Mouse (Mus musculus) liver, embryonic 11.5 days (tissue): ENCODE results near the gene Mov10. TPM values are rescaled to one million over a fixed set of nuclear protein-coding genes. Genes with fewer than 3 reads are reported as not detected.
A peak's percentile ranks its signal among the peaks of the same experiment; 100 is the strongest.

Experiments used
- ATAC-seq: fragments of 200-750 bp; cut with Nextera tagmentation; replicated peaks from 2 replicates; pipeline ENCODE4 v1.8.0; 2017; ENCODE audit warnings: moderate number of reproducible peaks, mild to moderate bottlenecking, moderate TSS enrichment, moderate library complexity; ENCODE audit not compliant: low FRiP score
- DNase-seq: peaks from one replicate; pipeline ENCODE4 v3.0.0-alpha.2; 2017; ENCODE audit warnings: low spot score
- H3K27ac ChIP-seq: fragments of 300-500 bp; sonication (generic); 2 replicates; pipeline ENCODE4 v1.5.1; 2014; ENCODE audit warnings: mild to moderate bottlenecking, low read depth, low read length, control low read depth
- H3K27me3 ChIP-seq: fragments of 300-500 bp; sonication (generic); replicated peaks from 2 replicates; pipeline ENCODE4 v1.6.1; 2014; ENCODE audit warnings: low read length, mixed read lengths; ENCODE audit not compliant: control insufficient read depth, insufficient read depth
- H3K36me3 ChIP-seq: fragments of 300-500 bp; sonication (generic); 2 replicates; pipeline ENCODE4 v1.6.1; 2014; ENCODE audit warnings: mild to moderate bottlenecking, low read length, moderate library complexity, mixed read lengths; ENCODE audit not compliant: control insufficient read depth, insufficient read depth
- H3K4me1 ChIP-seq: fragments of 300-500 bp; sonication (generic); replicated peaks from 2 replicates; pipeline ENCODE4 v1.6.1; 2014; ENCODE audit warnings: low read length, mixed read lengths; ENCODE audit not compliant: control insufficient read depth, insufficient read depth
- H3K4me2 ChIP-seq: fragments of 300-500 bp; sonication (generic); 2 replicates; pipeline ENCODE4 v1.6.1; 2014; ENCODE audit warnings: mild to moderate bottlenecking, control low read depth, moderate library complexity
- H3K4me3 ChIP-seq: fragments of 300-500 bp; sonication (generic); 2 replicates; pipeline ENCODE4 v1.5.1; 2014; ENCODE audit warnings: low read depth, low read length, control low read depth
- H3K9ac ChIP-seq: fragments of 300-500 bp; sonication (generic); 2 replicates; pipeline ENCODE4 v1.6.1; 2014; ENCODE audit warnings: low read depth, low read length, control low read depth
- H3K9me3 ChIP-seq: fragments of 300-500 bp; sonication (generic); 2 replicates; pipeline ENCODE4 v1.6.1; 2016; ENCODE audit warnings: low read length, inconsistent platforms, mixed read lengths; ENCODE audit not compliant: control insufficient read depth
- WGBS: fragments of 180-500 bp; shearing (Covaris S2); extraction: QIAGEN DNeasy Blood & Tissue Kit; methylation state at CpG from one replicate; pipeline ENCODE4 v1.1.7; 2014; 5-methylcytosine and 5-hydroxymethylcytosine counted together
- polyA plus RNA-seq: library from polyadenylated mRNA; unstranded; fragments of >200 nt; fragmentation: Nextera tagmentation; extraction: Ambion mirVana; gene quantifications from 2 replicates; pipeline ENCODE4 v1.2.1, GENCODE M21; 2014

Gene Mov10
- polyA plus RNA-seq, 1 experiment from 2014 or later = 36.0 TPM

GRCm38 (mm10) chr3:104796430-104797082 lies 21.8 kb downstream of the Mov10 start:
- Histone ChIP-seq H3K9ac (no peak overlapping the region), H3K27ac (no peak overlapping the region), H3K27me3 (no peaks in the 10 kb centered on the region), H3K4me1 (peaks cover 29% of the 10 kb centered on the region), H3K36me3 (peaks cover 26% of the 10 kb centered on the region), H3K4me3 (no peak overlapping the region), H3K9me3 (no peaks in the 10 kb centered on the region), H3K4me2 (no peak overlapping the region)
- peak; percentile 44 for ATAC-seq
- DNase-seq = no peak
- WGBS = 74% methylated on average over 15 of the region's 15 CpGs

GRCm38 (mm10) chr3:104795661-104796340 lies 22.6 kb downstream of the Mov10 start:
- no peak for ATAC-seq
- Histone ChIP-seq H3K9ac (no peak overlapping the region), H3K27ac (no peak overlapping the region; the same call in 1 of the 2 replicates), H3K4me3 (no peak overlapping the region), H3K36me3 (peaks cover 20% of the 10 kb centered on the region), H3K4me1 (peaks cover 31% of the 10 kb centered on the region), H3K4me2 (no peak overlapping the region), H3K27me3 (no peaks in the 10 kb centered on the region), H3K9me3 (no peaks in the 10 kb centered on the region)
- no peak for DNase-seq
- WGBS = 75% methylated on average over 15 of the region's 15 CpGs

- Histone ChIP-seq H3K4me3 (no peak overlapping the region), H3K4me2 (no peak overlapping the region; the same call in 1 of the 2 replicates), H3K36me3 (peaks cover 17% of the 10 kb centered on the region), H3K4me1 (peaks cover 38% of the 10 kb centered on the region), H3K27me3 (no peaks in the 10 kb centered on the region), H3K27ac (peak overlapping the region; percentile 44; the same call in 1 of the 2 replicates), H3K9me3 (no peaks in the 10 kb centered on the region), H3K9ac (no peak overlapping the region)
- ATAC-seq (no peak), DNase-seq (no peak)
- 57% methylated on average over 12 of the region's 12 CpGs for WGBS
Measured at GRCm38 (mm10) chr3:104794953-104795470, 23.4 kb downstream of the Mov10 start.

- Histone ChIP-seq H3K4me1 (peaks cover 41% of the 10 kb centered on the region), H3K36me3 (peaks cover 14% of the 10 kb centered on the region), H3K27me3 (peaks cover 6% of the 10 kb centered on the region; the same call in 1 of the 2 replicates), H3K9me3 (no peaks in the 10 kb centered on the region), H3K4me3 (0 out of 2 replicates have a peak overlapping the region, but pooled peaks have one; percentile 19), H3K27ac (peak overlapping the region; percentile 72), H3K4me2 (peak overlapping the region; percentile 3; the same call in 1 of the 2 replicates), H3K9ac (no peak overlapping the region)
- ATAC-seq = peak; percentile 82
- 45% methylated on average over 20 of the region's 20 CpGs for WGBS
- peak; percentile 90 for DNase-seq
Measured at GRCm38 (mm10) chr3:104793871-104794828, 24.2 kb downstream of the Mov10 start.

GRCm38 (mm10) chr3:104792360-104793270 lies 25.7 kb downstream of the Mov10 start:
- DNase-seq = no peak
- ATAC-seq = no peak
- H3K4me3 ChIP-seq = no peak overlapping the region
- H3K27ac ChIP-seq = no peak overlapping the region
- WGBS = 56% methylated on average over 15 of the region's 15 CpGs
- no peaks in the 10 kb centered on the region for H3K9me3 ChIP-seq
- H3K27me3 ChIP-seq = peaks cover 6% of the 10 kb centered on the region; the same call in 1 of the 2 replicates
- peaks cover 41% of the 10 kb centered on the region for H3K4me1 ChIP-seq
- H3K36me3 ChIP-seq = peaks cover 13% of the 10 kb centered on the region; the same call in 1 of the 2 replicates
- no peak overlapping the region; the same call in 1 of the 2 replicates for H3K4me2 ChIP-seq
- no peak overlapping the region for H3K9ac ChIP-seq

GRCm38 (mm10) chr3:104791671-104792070 lies 26.7 kb downstream of the Mov10 start:
- Histone ChIP-seq H3K27me3 (peaks cover 6% of the 10 kb centered on the region; the same call in 1 of the 2 replicates), H3K4me1 (peaks cover 41% of the 10 kb centered on the region), H3K9me3 (no peaks in the 10 kb centered on the region), H3K36me3 (peaks cover 8% of the 10 kb centered on the region; the same call in 1 of the 2 replicates), H3K27ac (no peak overlapping the region), H3K4me3 (no peak overlapping the region), H3K9ac (no peak overlapping the region), H3K4me2 (no peak overlapping the region)
- ATAC-seq (no peak), DNase-seq (no peak)
- WGBS = 93% methylated on average over 8 of the region's 8 CpGs

GRCm38 (mm10) chr3:104791017-104791416 lies 27.3 kb downstream of the Mov10 start:
- H3K9me3 ChIP-seq = no peaks in the 10 kb centered on the region
- peak overlapping the region; percentile 85 for H3K4me2 ChIP-seq
- no peak overlapping the region for H3K9ac ChIP-seq

More at GRCm38 (mm10) chr3:104791017-104791416, 27.3 kb downstream of the Mov10 start:
- 37% methylated on average over 4 of the region's 4 CpGs for WGBS
- Histone ChIP-seq H3K27ac (no peak overlapping the region), H3K27me3 (peaks cover 6% of the 10 kb centered on the region; the same call in 1 of the 2 replicates), H3K4me1 (peaks cover 41% of the 10 kb centered on the region), H3K4me3 (peak overlapping the region; percentile 55; the same call in 1 of the 2 replicates), H3K36me3 (peaks cover 8% of the 10 kb centered on the region; the same call in 1 of the 2 replicates)
- no peak for DNase-seq
- ATAC-seq = no peak
